Mouse (Mus musculus): ENCODE measurements around the gene Mgat2.

Gene Mgat2

GRCm38 (mm10) chr12:69179371-69179770 is 4.6 kb upstream of the Mgat2 start:
- DNase-seq (ENCODE audit: low read depth), result no peak

DNA sequence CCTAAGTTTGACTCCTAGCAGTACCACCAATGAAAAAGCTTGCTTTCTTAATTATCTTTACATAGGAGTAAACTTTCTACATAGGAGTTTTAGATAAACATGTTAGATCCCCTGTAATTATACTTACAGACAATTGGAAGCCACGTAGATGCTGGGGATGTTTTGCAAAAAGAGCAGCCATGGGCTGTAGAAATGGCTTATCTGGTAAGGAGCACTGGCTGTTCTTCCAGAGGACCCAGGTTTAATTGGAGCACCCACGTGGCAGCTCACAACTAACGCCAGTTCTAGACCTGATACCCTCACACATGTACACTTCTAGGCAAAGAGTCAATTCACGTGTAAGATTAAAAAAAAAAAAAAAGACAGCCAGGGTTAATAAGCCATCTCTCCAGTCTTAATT is 2.2 kb upstream of the Mgat2 start:
- DNase-seq (ENCODE audit: low read depth), result no peak

DNA sequence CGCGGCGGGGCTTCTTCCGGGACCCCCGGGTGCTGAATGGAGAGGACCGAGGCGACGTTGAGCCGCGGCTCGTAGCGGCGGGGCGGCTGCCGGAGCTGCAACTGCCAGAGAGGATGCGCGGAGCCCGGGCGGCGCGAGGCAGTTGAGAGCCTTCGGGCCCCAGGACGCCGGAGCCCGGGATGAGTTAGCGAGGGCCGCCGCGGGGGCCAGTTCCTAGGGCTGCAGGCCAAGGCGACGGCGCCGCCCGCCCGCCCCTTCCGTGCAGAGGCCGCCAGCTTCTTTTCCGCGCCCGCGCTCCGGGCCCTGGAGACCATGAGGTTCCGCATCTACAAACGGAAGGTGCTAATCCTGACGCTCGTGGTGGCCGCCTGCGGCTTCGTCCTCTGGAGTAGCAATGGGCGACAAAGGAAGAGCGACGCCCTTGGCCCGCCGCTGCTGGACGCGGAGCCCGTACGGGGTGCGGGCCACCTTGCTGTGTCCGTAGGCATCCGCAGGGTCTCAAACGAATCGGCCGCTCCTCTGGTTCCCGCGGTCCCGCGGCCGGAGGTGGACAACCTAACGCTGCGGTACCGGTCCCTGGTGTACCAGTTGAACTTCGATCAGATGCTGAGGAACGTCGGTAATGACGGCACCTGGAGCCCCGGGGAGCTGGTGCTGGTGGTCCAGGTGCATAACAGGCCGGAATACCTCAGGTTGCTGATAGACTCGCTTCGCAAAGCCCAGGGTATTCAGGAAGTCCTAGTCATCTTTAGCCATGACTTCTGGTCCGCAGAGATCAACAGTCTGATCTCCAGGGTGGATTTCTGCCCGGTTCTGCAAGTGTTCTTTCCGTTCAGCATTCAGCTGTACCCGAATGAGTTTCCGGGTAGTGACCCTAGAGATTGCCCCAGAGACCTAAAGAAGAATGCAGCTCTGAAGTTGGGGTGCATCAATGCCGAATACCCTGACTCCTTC is 662 bp downstream of the Mgat2 start:
- no peak for DNase-seq (ENCODE audit: low read depth)

GRCm38 (mm10) chr12:69185371-69185770 is 1.4 kb downstream of the Mgat2 start:
- no peak for DNase-seq (ENCODE audit: low read depth)

GRCm38 (mm10) chr12:69186811-69187471 is 3.0 kb downstream of the Mgat2 start:
- no peak for DNase-seq (ENCODE audit: low read depth)

GRCm38 (mm10) chr12:69190074-69190473 is 6.1 kb downstream of the Mgat2 start:
- DNase-seq (ENCODE audit: low read depth), result no peak

GRCm38 (mm10) chr12:69190522-69190921 is 6.6 kb downstream of the Mgat2 start:
- no peak for DNase-seq (ENCODE audit: low read depth)

DNA sequence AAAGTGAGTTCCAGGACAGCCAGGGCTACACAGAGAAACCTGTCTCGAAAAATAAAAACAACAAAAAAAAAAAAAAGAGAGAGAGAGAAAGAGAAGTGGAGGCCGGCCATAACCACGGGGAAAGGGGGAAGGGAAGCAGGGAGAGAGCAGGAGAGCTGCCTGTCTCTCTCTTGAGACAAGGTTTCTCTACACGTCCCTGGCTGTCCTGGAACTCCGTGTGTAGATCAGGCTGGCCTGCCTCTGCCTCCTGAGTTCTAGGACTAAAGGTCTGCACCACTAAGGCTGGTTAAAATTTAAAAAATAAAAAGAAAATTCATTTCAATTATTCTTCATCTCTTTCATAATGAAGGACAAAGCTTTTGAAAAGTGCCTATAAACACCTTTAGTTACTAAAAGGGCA is 7.4 kb downstream of the Mgat2 start:
- no peak for DNase-seq (ENCODE audit: low read depth)

- no peak for DNase-seq (ENCODE audit: low read depth)
Measured at GRCm38 (mm10) chr12:69192637-69193036, 8.7 kb downstream of the Mgat2 start.

- DNase-seq (ENCODE audit: low read depth), result peak; percentile 60
Measured at GRCm38 (mm10) chr12:69196444-69197377, 12.8 kb downstream of the Mgat2 start, which contains the start of gene Gm49383. Gene Gm49383 (minus strand): TSS chr12:69197104.

DNA sequence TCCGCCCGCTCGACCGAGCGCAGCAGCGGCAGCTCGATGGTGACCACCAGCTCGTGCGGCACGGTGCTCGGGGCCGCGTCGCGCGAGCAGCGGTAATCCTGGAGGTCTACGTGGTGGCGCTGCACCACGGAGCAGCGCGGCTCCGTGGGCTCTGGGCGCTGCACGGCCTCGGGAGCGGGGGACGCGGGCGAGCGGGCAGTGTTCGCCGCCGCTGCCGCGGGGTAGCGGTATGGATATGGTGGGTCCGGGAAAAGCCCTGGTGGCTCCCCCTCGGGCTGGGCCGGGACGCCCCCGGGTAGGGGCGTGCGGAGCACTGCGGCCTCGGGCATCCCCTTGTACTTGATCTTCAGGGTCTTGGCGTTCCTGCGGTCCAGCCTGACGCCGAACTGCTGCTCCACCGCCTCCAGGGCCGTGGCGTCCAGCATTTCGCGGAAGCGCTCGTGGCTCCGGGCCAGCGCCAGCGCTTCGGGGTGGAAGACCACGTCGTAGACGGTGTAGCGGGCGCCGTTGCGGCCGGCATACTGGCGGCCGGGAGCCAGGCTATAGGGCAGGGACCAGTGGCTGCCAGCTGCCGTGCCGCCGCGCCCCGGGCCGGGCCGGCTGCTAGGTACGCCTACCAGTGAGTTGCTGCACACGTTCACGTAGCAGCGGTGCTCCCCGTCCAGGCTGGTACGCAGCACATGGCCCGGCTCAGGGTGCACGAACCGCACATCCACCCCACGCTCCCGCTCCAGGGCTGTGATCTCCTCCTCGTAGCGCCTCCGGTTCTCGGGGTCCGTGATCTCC is 13.6 kb downstream of the Mgat2 start:
- DNase-seq (ENCODE audit: low read depth), result peak; percentile 55

GRCm38 (mm10) chr12:69198164-69198535 is 14.2 kb downstream of the Mgat2 start, which contains the start of gene Dnaaf2:
Gene Dnaaf2 (minus strand): TSS chr12:69198429.
- peak; percentile 69 for DNase-seq (ENCODE audit: low read depth)

DNA sequence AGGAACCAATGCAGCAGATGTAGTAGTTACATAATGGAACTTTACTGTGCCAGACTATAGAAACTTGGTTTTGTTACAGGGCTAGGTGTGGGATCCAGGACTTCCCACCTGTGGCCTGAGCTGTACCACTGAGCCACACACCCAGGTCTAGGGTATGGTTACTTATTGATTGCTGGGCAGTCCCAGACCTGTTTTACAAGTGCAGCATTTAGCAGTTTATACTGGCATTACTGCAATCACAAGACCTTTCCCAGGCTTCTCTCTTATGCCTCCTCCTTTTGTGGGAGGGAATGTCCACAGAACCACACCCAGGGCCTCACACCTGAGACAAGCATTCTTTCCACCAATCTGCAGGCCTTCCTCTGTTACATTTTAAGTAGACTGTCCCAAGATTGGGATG is 15.0 kb downstream of the Mgat2 start:
- DNase-seq (ENCODE audit: low read depth), result no peak

DNA sequence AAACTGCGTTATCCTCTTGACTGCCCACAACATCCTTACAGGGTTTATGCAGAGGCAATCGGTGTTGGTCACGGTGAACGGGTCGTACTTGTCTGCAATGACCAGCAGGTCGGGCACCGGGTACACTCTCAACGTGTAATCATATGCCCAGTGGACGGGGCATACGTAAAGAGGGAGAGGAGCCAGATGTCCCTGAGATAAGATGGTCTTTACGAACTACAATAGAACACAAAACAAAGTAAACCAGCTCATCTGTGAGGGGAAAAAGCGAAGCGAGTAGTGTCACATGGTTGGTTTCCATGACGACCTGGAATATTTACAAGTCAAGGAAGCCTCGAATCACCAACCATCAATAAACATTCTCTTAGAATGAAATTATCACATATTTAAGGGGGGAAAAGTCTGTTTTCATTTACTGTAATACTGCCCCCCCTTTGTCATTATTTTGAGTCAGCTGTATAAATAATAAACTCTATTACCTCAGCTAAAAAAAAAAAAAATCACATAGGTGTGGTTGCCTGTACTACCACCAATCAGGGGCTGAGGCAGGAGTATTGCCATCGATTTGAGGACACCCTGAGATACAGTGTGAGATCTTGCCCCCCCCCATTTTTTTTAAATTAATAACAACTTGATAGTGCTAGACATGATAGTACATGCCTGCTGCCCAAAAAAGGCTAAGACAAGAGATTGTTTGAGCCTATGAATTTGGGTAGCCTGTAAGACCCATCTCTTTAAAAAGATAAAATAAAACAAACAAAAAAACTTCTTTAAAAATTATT is 20.3 kb downstream of the Mgat2 start, which contains the start of gene Gm49384:
Gene Gm49384 (minus strand): TSS at position 216 of the 782 bp plus-strand sequence.
- DNase-seq (ENCODE audit: low read depth), result no peak

GRCm38 (mm10) chr12:69207396-69207795 is 23.4 kb downstream of the Mgat2 start:
- DNase-seq (ENCODE audit: low read depth), result no peak

DNA sequence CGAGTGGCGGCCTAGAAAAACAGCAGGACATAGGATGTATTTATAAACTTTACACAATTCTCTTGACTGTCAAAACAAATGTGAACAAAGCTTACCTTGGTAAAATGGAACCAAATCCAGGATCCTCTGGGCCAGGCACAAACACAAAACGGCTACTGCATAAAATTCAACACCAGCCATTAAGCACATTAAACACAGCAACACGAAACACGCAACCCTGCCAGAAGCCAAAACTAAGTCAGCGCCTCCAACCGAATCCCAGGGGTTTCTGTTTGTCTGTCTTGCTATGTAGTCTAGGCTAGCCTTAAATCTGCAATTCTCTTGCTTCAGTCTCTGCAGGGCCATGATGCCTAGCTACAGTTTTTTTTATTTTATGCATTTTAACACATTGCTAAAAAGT is 24.0 kb downstream of the Mgat2 start:
- DNase-seq (ENCODE audit: low read depth), result no peak

DNA sequence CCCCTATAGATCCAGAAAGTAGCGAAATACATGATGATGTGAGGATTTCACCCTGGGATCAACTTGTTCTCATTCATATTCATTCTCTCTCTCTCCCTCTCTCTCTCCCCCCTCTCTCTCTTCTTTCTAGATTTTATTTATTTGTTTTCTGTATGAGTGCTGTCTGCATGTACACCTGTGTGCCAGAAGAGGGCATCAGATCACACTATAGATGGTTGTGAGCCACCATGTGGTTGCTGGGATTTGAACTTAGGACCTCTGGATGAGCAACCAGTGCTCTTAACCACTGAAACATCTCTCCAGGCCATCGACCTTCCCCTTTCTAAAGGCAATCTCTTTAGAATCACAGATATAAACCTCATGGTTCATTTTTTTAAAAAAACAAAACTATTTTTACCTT is 24.6 kb downstream of the Mgat2 start:
- no peak for DNase-seq (ENCODE audit: low read depth)

DNA sequence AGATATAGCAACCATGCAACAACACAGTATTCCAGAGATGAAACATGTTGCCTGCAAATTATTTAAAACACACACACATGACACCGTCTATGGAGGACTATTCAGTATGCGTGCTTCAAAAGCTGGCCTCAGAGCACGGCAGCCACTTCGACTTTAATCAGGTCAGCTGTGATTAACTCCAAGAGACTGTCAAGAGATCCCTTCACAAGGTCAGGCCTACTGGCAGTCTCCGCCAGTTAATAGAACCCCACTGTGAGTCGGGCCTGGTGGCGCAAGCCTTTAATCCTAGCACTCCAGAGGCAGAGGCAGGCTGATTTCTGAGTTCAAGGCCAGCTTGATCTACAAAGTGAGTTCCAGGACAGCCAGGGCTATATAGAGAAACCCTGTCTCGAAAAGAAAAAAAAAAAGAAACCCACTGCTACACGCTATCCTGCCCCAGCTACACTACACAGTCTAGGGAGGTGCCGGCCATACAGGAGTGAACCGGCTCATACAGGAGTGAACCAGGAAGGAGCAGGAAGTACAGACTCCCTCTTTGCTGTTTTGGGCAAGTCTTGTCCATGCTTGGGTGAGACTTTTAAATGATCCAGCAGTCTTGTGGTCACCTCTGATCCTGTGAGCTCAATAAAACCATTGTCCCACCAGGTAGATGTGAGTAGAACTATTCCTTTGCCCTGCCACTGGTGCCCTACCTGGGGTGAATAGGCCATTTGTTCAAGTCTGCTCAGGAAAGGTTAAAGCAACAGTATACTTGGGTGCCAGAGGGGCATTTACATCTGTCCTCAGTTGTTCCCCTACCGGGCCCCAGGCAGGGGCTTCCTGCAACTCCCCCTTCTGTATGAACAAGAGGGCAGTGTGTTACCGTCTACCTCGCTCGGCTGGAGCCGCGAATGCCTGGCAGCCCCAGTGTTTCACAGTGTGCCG is 26.4 kb downstream of the Mgat2 start:
- DNase-seq (ENCODE audit: low read depth), result no peak

GRCm38 (mm10) chr12:69211057-69211456 is 27.1 kb downstream of the Mgat2 start:
- DNase-seq (ENCODE audit: low read depth), result no peak
